Mouse (Mus musculus): ENCODE results near the gene Edem3. TPM values are rescaled to one million over a fixed set of nuclear protein-coding genes. Genes with fewer than 3 reads are reported as not detected.

The Edem3 gene
- polyA plus RNA-seq, 1 experiment from 2014 or later: 12.9 TPM

DNA sequence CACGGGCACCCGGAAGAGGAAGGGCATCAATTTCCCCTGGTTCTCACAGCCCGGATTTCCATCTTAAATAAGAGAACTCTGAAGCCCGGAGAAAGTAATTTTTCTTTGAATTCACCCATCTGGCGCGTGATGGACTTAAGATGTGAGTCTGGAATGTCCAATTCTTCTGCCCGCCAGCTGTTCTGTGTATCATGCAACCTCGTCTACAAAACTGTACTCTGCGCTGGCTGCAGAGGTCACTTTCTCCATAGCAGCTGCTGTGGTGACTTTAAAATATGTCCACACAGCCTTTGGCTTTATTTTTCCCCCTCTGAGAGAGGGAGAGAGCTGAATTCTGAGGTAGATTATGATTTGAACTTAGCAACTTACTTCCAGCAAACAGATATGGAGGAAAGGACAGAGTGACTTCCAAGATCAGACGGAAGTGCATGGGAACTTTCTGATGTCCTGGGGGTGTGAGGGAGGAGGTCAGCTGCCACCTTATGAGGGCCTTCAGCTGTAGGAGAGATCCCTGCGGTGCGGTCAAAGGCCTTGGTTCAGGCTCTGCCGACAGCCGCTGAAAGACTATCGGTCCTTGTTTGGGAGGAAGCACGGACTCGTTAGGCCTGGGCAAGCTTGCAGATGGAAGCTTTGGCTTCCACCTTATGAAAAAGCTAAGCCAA lies 108.1 kb downstream of the Edem3 start:
- Histone ChIP-seq H3K4me3 (no peak overlapping the region), H3K27me3 (ENCODE audit: insufficient read depth, poor library complexity, severe bottlenecking) (no peaks in the 10 kb centered on the region), H3K9me3 (no peaks in the 10 kb centered on the region), H3K27ac (no peak overlapping the region), H3K36me3 (no peaks in the 10 kb centered on the region), H3K4me1 (replicated peaks) (peaks cover 4% of the 10 kb centered on the region; the same call in 1 of the 2 replicates)
- no peak for DNase-seq (ENCODE audit: low spot score)
- WGBS: 83% methylated on average over 17 of the region's 17 CpGs

DNA sequence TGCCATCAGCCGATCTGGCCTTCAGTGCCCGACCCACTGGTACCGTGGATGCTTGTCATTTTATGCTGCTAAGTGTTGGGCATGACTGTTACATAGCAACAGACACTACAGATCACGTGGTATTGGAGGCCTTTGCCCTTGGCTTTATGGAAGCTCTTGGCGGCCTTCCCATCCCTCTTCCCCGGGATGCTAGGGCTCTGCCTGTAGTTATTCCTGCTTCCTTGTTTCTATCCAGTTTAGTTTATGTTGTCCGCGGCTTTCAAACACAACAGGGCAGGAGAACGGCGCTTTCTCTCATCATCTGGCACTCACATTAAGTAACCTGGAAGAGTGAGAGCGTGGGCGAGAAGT lies 108.6 kb downstream of the Edem3 start:
- H3K4me3 ChIP-seq: no peak overlapping the region
- WGBS: 90% methylated on average over 12 of the region's 12 CpGs
- H3K4me1 ChIP-seq (replicated peaks): peaks cover 4% of the 10 kb centered on the region; the same call in 1 of the 2 replicates
- H3K27me3 ChIP-seq (ENCODE audit: insufficient read depth, poor library complexity, severe bottlenecking): no peaks in the 10 kb centered on the region
- DNase-seq (ENCODE audit: low spot score): no peak
- H3K9me3 ChIP-seq: no peaks in the 10 kb centered on the region
- no peaks in the 10 kb centered on the region for H3K36me3 ChIP-seq
- no peak overlapping the region for H3K27ac ChIP-seq

DNA sequence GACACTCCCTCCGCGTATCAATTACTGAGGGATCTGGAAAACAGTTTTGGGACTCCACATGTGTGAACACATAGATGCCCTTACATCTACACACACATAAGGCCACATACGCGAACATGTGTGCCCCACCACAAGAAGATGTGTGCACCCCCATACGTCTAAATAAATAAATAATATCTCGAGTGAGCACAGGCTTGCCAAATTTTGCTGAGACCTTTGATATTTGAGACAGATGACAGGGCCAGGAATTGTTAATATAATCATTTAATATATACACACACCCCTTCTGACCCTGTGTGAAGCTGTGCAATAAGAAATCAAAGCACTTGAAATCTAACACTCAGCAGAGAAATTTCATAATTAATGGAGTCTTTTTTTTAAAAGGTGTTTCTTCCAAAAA lies 109.2 kb downstream of the Edem3 start:
- Histone ChIP-seq H3K4me1 (replicated peaks) (peaks cover 4% of the 10 kb centered on the region; the same call in 1 of the 2 replicates), H3K27ac (no peak overlapping the region), H3K4me3 (no peak overlapping the region), H3K36me3 (no peaks in the 10 kb centered on the region), H3K27me3 (ENCODE audit: insufficient read depth, poor library complexity, severe bottlenecking) (no peaks in the 10 kb centered on the region), H3K9me3 (no peaks in the 10 kb centered on the region)
- DNase-seq (ENCODE audit: low spot score): no peak
- WGBS: 92% methylated on average over 6 of the region's 6 CpGs

Other genes with a start within 250 kb of the Edem3 start
- gene Fam129a, start 184.2 kb upstream of the Edem3 start, polyA plus RNA-seq (2016; fragmentation: Nextera tagmentation; extraction: Ambion mirVana): 0.68 and 0.93 TPM in 2 replicates